In the genomic region with DNA sequence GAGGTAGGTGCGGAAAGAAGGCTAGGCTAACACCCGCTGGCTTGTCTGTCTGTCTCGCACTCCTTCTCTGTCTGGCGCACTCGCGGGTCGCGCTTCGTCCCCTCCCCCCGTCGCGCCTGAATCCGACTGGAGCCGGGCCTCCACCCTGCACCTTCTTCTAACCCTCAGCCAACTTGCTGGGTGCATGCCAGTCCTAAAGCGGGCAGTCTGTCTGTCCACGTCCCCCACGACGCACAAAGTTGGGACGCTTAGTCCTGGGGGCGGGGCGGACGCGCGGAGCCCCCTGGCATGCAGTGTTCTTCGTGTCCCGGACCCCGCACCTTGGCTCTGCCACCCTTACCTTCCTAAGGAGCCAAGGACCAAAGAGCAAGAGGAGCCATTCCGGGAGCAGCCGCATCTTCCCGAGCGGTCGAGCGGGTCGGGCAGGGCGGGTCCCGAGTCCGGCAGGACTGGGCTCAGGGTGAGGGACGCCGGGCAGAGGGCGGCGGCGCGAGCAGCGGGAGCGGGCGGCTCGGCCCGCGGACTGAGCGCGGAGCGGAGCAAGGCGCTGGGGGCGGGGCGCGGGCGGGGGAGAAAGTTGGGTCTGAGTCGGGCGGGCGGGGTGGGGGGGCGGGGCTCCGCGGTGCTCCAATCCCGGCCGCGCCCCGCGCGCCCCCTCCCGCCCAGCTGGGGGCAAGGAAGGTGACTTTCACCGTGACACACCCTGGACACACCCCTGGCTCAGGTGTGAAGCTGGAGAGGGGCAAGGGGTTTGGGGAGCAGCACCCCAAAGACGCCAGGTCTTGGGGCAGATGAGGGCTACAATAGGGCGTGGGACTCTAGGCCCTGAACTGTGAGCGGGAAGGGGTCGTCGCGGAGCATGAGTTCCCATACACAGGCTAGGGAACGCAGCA, we compare ENCODE assay signal across 8 mouse cellular contexts. TPM values are rescaled to one million over a fixed set of nuclear protein-coding genes. Genes with fewer than 3 reads are reported as not detected.
A peak's percentile ranks its signal among the peaks of the same experiment; 100 is the strongest.
DNase-seq lines count a peak whose midpoint lies in the region; ATAC-seq and TF ChIP-seq lines count a peak whose summit lies in the region.

A gene (minus strand): TSS at position 524 of the 893 bp plus-strand sequence.

- WGBS in lung, embryonic 14.5 days, result under 1% methylated on average over 76 of the region's 78 CpGs
- WGBS in hindbrain, embryonic 15.5 days, result under 1% methylated on average over 59 of the region's 78 CpGs
- WGBS in liver, embryonic 12.5 days (ENCODE audit: insufficient replicate concordance), result 1% methylated on average over 64 of the region's 78 CpGs
- under 1% methylated on average over 42 of the region's 78 CpGs for WGBS in stomach, postnatal 0 days

- H3K4me1 ChIP-seq in lung, embryonic 14.5 days (ENCODE audit: insufficient read depth), result no peaks in the 10 kb centered on the region
- peaks cover 74% of the 10 kb centered on the region for H3K4me1 ChIP-seq in hindbrain, embryonic 15.5 days (replicated peaks)
- H3K4me1 ChIP-seq in liver, embryonic 12.5 days, result peaks cover 21% of the 10 kb centered on the region
- no peaks in the 10 kb centered on the region; the same call in 1 of the 2 replicates for H3K4me1 ChIP-seq in stomach, postnatal 0 days (replicated peaks; ENCODE audit: control insufficient read depth, insufficient read depth)

- TF ChIP-seq POLR2A in brain, embryonic 14.5 days (IDR thresholded peaks at IDR 0.05; ENCODE audit: borderline replicate concordance, extremely low read depth, insufficient read depth, insufficient read length, poor library complexity, severe bottlenecking), result 0 out of 2 replicates have a peak, but pooled peaks have one; percentile 17

- H3K36me3 ChIP-seq in lung, embryonic 14.5 days (ENCODE audit: insufficient read depth), result peaks cover 10% of the 10 kb centered on the region
- peaks cover 6% of the 10 kb centered on the region for H3K36me3 ChIP-seq in hindbrain, embryonic 15.5 days
- peaks cover 8% of the 10 kb centered on the region for H3K36me3 ChIP-seq in liver, embryonic 12.5 days
- H3K36me3 ChIP-seq in stomach, postnatal 0 days (ENCODE audit: control insufficient read depth, insufficient read depth, low read length), result peaks cover 4% of the 10 kb centered on the region

- peaks cover 78% of the 10 kb centered on the region for H3K27me3 ChIP-seq in lung, embryonic 14.5 days (ENCODE audit: insufficient read depth, low read length)
- peaks cover 9% of the 10 kb centered on the region; the same call in 1 of the 2 replicates for H3K27me3 ChIP-seq in hindbrain, embryonic 15.5 days
- H3K27me3 ChIP-seq in liver, embryonic 12.5 days (replicated peaks), result peaks cover 98% of the 10 kb centered on the region
- peaks cover 26% of the 10 kb centered on the region; the same call in 1 of the 2 replicates for H3K27me3 ChIP-seq in stomach, postnatal 0 days (ENCODE audit: control insufficient read depth, insufficient read depth, low read length)

- no peak for TF ChIP-seq EP300 in stomach, postnatal 0 days (optimal IDR thresholded peaks at IDR 0.05)

- no peaks in the 10 kb centered on the region for H3K9me3 ChIP-seq in lung, embryonic 14.5 days (ENCODE audit: low read depth, low read length)
- no peaks in the 10 kb centered on the region for H3K9me3 ChIP-seq in hindbrain, embryonic 15.5 days
- no peaks in the 10 kb centered on the region for H3K9me3 ChIP-seq in liver, embryonic 12.5 days (replicated peaks)
- H3K9me3 ChIP-seq in stomach, postnatal 0 days (ENCODE audit: control insufficient read depth, low read length), result no peaks in the 10 kb centered on the region

- no peak for TF ChIP-seq CTCF in lung, embryonic 14.5 days (IDR thresholded peaks at IDR 0.05; ENCODE audit: low read depth)
- no peak for TF ChIP-seq CTCF in brain, embryonic 14.5 days (IDR thresholded peaks at IDR 0.05; ENCODE audit: borderline replicate concordance, extremely low read depth, insufficient read depth, insufficient read length)
- no peak for TF ChIP-seq CTCF in stomach, postnatal 0 days (IDR thresholded peaks at IDR 0.05; ENCODE audit: low read depth)

- peak within 1 kb of the TSS; percentile 43 for H3K4me3 ChIP-seq in lung, embryonic 14.5 days (ENCODE audit: low read depth, low read length)
- peak within 1 kb of the TSS; percentile 68 for H3K4me3 ChIP-seq in hindbrain, embryonic 15.5 days
- H3K4me3 ChIP-seq in liver, embryonic 12.5 days, result peak within 1 kb of the TSS; percentile 41
- peak within 1 kb of the TSS; percentile 47 for H3K4me3 ChIP-seq in stomach, postnatal 0 days (ENCODE audit: low read depth, low read length)

- peak within 1 kb of the TSS; percentile 74 for H3K4me2 ChIP-seq in lung, embryonic 14.5 days
- peak within 1 kb of the TSS; percentile 95 for H3K4me2 ChIP-seq in hindbrain, embryonic 15.5 days
- H3K4me2 ChIP-seq in liver, embryonic 12.5 days, result peak within 1 kb of the TSS; percentile 63
- H3K4me2 ChIP-seq in stomach, postnatal 0 days (replicated peaks; ENCODE audit: low read depth), result peak within 1 kb of the TSS; percentile 81

- no peak for DNase-seq in lung, embryonic 14.5 days
- DNase-seq in lung, postnatal 25 days (ENCODE audit: low spot score), result no peak
- no peak for DNase-seq in brain, embryonic 14.5 days (ENCODE audit: low read depth)
- DNase-seq in stomach, postnatal 0 days (ENCODE audit: low spot score), result peak; percentile 69
- DNase-seq in cerebellum, adult 9-10 months, result no peak
- DNase-seq in ovary, postnatal 14 days (ENCODE audit: low spot score), result no peak

- no peak within 1 kb of the TSS for H3K27ac ChIP-seq in lung, embryonic 14.5 days (ENCODE audit: low read depth)
- H3K27ac ChIP-seq in hindbrain, embryonic 15.5 days (replicated peaks), result peak within 1 kb of the TSS; percentile 82
- no peak within 1 kb of the TSS for H3K27ac ChIP-seq in liver, embryonic 12.5 days
- H3K27ac ChIP-seq in stomach, postnatal 0 days (replicated peaks), result no peak within 1 kb of the TSS

- H3K9ac ChIP-seq in lung, embryonic 14.5 days, result peak within 1 kb of the TSS; percentile 38; the same call in 1 of the 2 replicates
- peak within 1 kb of the TSS; percentile 78 for H3K9ac ChIP-seq in hindbrain, embryonic 15.5 days
- peak within 1 kb of the TSS; percentile 3; the same call in 1 of the 2 replicates for H3K9ac ChIP-seq in liver, embryonic 12.5 days
- H3K9ac ChIP-seq in stomach, postnatal 0 days (ENCODE audit: low read length), result peak within 1 kb of the TSS; percentile 54

- peak; percentile 21; the same call in 1 of the 2 replicates for ATAC-seq in lung, embryonic 14.5 days (ENCODE audit: insufficient read depth)
- ATAC-seq in hindbrain, embryonic 15.5 days (ENCODE audit: low FRiP score, low read depth), result no peak
- peak; percentile 5; the same call in 1 of the 2 replicates for ATAC-seq in liver, embryonic 12.5 days
- peak; percentile 28; the same call in 1 of the 2 replicates for ATAC-seq in stomach, postnatal 0 days (ENCODE audit: low FRiP score, low TSS enrichment)

RNA-seq across cellular contexts. Expression of the gene that starts here (rescaled TPM):
- 0.14 and 0.22 TPM in 2 replicates for polyA plus RNA-seq in lung, embryonic 14.5 days (2014; fragmentation: Nextera tagmentation; extraction: Ambion mirVana)
- polyA plus RNA-seq in brain, embryonic 14.5 days (2012; rRNA removed), result 19.9 and 48.8 TPM in 2 replicates
- polyA plus RNA-seq in hindbrain, embryonic 15.5 days (2015; fragmentation: Nextera tagmentation; extraction: Ambion mirVana), result 161 and 194 TPM in 2 replicates
- 0.10 and 0.23 TPM in 2 replicates for polyA plus RNA-seq in liver, embryonic 12.5 days (2016; fragmentation: Nextera tagmentation; extraction: Ambion mirVana)
- 2.7 and 4.0 TPM in 2 replicates for polyA plus RNA-seq in stomach, postnatal 0 days (2015; fragmentation: Nextera tagmentation; extraction: Ambion mirVana)

Comparison
In these comparisons a context has a peak if more than half of its experiments do, and no peak if none do; other contexts are left out.
1. Peak in ATAC-seq, H3K4me3 ChIP-seq, H3K9ac ChIP-seq and H3K4me2 ChIP-seq in lung, embryonic 14.5 days; RNA of the gene not detected or under 1 TPM.
2. Peak in ATAC-seq, H3K4me3 ChIP-seq, H3K9ac ChIP-seq and H3K4me2 ChIP-seq in liver, embryonic 12.5 days; RNA of the gene not detected or under 1 TPM.
3. H3K9ac ChIP-seq: peak in every context shown above with its lines; median percentile 78 in hindbrain, embryonic 15.5 days; 54 in stomach, postnatal 0 days; 38 in lung, embryonic 14.5 days; 3 in liver, embryonic 12.5 days.